Mouse (Mus musculus): ENCODE data around the gene Sipa1l3. TPM values are rescaled to one million over a fixed set of nuclear protein-coding genes. Genes with fewer than 3 reads are reported as not detected.
A peak's percentile ranks its signal among the peaks of the same experiment; 100 is the strongest.

Sipa1l3 gene
- polyA plus RNA-seq, 1 experiment from 2014 or later: 22.4 TPM

DNA sequence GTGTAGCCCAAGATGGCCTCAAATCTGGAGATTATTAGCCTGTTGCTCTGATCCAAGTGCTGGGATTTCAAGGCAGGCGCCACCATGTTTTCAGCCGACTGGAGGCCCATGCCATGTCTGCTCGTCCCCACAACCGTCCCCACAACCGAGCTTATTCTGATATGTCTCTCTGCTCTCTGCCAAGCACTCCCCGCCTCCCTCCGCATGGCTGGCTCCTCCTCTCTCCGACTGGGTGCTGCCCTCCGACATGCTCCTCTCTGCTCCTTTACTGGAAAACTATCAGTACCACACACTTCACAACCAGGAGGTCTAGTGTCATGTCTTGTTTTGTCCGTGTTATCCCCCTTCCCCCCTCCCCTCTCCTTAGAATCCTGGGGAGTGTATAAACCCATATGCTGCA, 51.9 kb downstream of the Sipa1l3 start:
- WGBS: 73% methylated on average over 10 of the region's 10 CpGs

DNA sequence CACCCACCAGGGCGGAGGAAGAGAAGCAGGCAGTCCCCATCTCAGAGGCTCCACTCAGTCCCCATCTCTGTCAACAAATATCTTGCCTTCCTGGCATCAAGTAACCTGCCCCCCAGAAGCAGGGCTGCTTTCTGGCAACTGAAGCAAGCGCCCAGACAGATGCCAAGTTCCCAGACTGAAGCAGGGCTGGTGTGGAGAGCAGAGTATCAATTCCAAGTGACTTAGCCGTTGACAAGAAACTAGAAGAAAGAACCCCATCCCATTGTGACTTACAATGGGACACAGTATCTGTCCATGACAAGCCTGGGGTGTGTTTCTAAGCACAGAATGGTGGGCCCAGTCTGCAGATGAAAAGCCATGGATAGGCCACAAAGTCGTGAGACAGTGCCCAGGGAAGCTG, 52.7 kb downstream of the Sipa1l3 start:
- Histone ChIP-seq H3K4me2 (no peak overlapping the region), H3K36me3 (replicated peaks) (no peaks in the 10 kb centered on the region), H3K27me3 (replicated peaks) (no peaks in the 10 kb centered on the region), H3K27ac (no peak overlapping the region), H3K4me3 (no peak overlapping the region), H3K4me1 (peaks cover 12% of the 10 kb centered on the region), H3K9ac (no peak overlapping the region), H3K9me3 (no peaks in the 10 kb centered on the region)
- 83% methylated on average over 4 of the region's 4 CpGs for WGBS
- no peak for ATAC-seq (replicated peaks)

More for the DNA sequence above, 51.9 kb downstream of the Sipa1l3 start:
- no peak overlapping the region for H3K27ac ChIP-seq
- no peak overlapping the region for H3K4me2 ChIP-seq
- no peaks in the 10 kb centered on the region for H3K27me3 ChIP-seq (replicated peaks)
- H3K9ac ChIP-seq: no peak overlapping the region
- H3K9me3 ChIP-seq: no peaks in the 10 kb centered on the region
- H3K4me3 ChIP-seq: no peak overlapping the region
- H3K36me3 ChIP-seq (replicated peaks): no peaks in the 10 kb centered on the region
- H3K4me1 ChIP-seq: peaks cover 21% of the 10 kb centered on the region
- ATAC-seq (replicated peaks): no peak

DNA sequence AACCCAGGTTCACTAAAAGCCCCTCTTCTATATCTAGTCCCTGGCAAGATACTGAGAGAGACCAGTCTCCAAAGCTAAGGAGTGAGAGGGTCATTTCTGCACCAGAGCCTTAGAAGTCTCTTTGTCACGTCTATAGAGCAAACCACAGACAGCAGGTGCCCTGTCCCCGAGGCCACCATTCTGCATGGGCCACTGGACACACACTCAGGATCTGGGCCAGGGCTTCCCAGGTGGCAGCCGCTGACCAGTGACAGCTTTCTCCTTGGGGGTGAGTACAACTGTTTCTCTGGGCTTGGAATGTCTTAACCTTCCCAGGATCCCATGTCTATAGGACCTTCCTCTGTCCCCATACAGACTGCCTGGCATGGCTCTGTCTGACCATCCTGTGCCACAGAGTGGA, 55.6 kb downstream of the Sipa1l3 start:
- Histone ChIP-seq H3K27me3 (replicated peaks) (no peaks in the 10 kb centered on the region), H3K4me3 (no peak overlapping the region), H3K4me1 (no peaks in the 10 kb centered on the region), H3K36me3 (replicated peaks) (no peaks in the 10 kb centered on the region), H3K9me3 (no peaks in the 10 kb centered on the region), H3K27ac (no peak overlapping the region), H3K4me2 (no peak overlapping the region), H3K9ac (no peak overlapping the region)
- no peak for ATAC-seq (replicated peaks)
- WGBS: 83% methylated on average over 3 of the region's 3 CpGs

DNA sequence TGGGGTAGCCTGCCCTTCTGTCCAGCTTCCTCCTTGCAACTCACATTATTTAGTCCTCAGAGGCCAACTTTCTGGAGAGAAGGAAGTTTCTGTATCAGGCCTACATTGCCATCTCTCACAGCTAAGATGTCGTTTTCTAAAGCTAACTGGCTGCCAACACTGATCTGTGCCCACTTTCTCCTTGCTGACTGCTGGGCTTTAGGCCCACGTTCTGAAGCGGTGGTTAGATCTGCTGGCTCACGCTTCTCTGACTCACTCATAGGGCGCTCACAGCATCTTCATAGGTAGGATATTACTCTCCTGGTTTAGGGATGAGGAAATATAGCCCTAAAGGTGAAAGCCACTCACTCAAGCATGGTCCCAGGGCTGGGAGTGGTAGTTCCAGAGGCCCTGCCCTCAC, 56.3 kb downstream of the Sipa1l3 start:
- H3K4me3 ChIP-seq: no peak overlapping the region
- no peak for ATAC-seq (replicated peaks)
- no peaks in the 10 kb centered on the region for H3K9me3 ChIP-seq
- no peaks in the 10 kb centered on the region for H3K4me1 ChIP-seq
- no peaks in the 10 kb centered on the region for H3K27me3 ChIP-seq (replicated peaks)
- no peak overlapping the region for H3K4me2 ChIP-seq
- H3K36me3 ChIP-seq (replicated peaks): no peaks in the 10 kb centered on the region
- 88% methylated on average over 5 of the region's 5 CpGs for WGBS
- no peak overlapping the region for H3K27ac ChIP-seq
- H3K9ac ChIP-seq: no peak overlapping the region

DNA sequence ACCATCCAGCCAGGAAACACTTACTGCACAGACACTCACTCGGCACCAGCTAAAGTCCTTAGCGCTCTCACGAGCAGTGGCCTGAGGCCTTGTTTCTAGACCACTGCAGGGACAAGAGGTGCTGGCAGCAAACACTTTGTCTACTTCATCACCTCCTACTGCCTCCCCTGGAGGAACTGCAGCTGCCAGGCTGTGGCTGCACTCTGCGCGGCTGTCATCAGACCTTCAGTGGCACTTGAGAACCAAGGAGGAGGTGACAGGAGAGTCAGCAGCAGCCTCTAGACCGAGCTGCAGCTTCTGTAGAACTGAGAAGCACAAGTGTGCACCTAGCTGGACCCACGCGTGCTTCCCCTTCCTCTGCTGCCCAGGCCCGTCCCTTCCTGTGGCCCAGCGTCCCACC, 56.9 kb downstream of the Sipa1l3 start:
- Histone ChIP-seq H3K4me1 (no peaks in the 10 kb centered on the region), H3K36me3 (replicated peaks) (no peaks in the 10 kb centered on the region), H3K27me3 (replicated peaks) (no peaks in the 10 kb centered on the region), H3K4me3 (no peak overlapping the region), H3K9ac (no peak overlapping the region), H3K27ac (no peak overlapping the region), H3K9me3 (no peaks in the 10 kb centered on the region), H3K4me2 (no peak overlapping the region)
- 90% methylated on average over 10 of the region's 10 CpGs for WGBS
- ATAC-seq (replicated peaks): no peak

DNA sequence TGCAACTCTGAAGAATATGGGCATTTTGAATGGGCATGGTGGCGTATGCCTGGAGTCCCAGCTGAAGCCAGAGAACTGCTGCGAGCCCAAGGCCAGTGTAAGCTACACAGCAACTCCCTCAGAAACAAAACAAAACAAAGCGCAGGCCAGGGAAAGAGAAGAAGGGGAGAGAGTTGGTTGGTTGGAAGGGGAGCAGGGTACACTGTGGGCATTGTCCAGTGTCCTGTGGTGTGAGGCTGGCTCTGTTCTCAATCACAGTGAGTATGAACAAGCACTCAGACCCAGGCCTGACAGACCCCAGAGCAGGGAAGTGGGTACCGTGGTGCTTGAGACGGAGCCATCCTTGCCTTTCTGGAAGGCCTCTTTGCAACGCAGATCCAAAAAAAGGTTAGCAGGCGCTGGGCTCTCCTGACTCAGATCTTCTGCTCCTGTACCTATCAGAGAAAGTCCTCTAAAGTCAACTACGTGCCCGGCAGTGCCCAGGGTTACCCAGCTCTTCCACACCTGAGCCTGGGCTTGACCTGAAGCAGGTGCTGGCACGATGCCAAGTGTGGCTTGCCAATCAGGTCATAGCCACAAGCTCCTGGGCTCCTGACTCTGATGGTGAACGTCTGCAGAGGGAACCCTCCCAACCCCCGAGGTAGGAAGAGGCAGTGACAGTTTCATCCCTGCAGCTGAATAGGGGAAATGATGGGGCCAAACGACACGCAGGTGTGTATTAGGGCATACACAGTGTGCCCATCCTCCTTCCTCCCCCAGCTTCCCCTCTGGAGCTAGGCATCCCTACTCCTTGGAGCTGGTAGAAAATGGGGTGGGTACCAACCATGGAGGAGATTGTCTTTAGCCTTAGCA, 59.3 kb downstream of the Sipa1l3 start:
- 85% methylated on average over 14 of the region's 14 CpGs for WGBS

DNA sequence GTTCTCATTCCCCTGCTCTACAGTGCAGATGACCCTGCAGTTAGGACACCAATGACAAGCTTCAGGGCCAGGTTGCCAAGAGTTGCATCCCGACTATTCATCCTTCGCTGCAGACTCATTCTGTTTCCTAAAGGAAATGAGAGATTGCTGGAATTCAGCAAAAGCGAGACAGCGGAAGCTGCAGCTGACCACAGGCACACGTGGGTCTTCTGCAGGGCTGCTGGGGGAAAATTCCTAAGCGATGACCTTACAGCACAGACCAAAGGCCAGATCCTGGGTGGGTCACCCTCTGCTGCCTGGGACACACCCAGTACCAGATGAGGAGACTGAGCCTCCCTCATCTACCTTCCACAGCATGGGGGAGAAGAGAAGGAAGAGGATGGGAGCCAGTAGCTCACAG, 60.7 kb downstream of the Sipa1l3 start:
- H3K9ac ChIP-seq: no peak overlapping the region
- ATAC-seq (replicated peaks): no peak
- no peak overlapping the region for H3K27ac ChIP-seq
- peaks cover 12% of the 10 kb centered on the region for H3K4me1 ChIP-seq
- no peaks in the 10 kb centered on the region for H3K27me3 ChIP-seq (replicated peaks)
- H3K4me2 ChIP-seq: no peak overlapping the region
- H3K36me3 ChIP-seq (replicated peaks): no peaks in the 10 kb centered on the region
- H3K4me3 ChIP-seq: no peak overlapping the region
- no peaks in the 10 kb centered on the region for H3K9me3 ChIP-seq
- 76% methylated on average over 6 of the region's 6 CpGs for WGBS

More for the DNA sequence above, 59.3 kb downstream of the Sipa1l3 start:
- Histone ChIP-seq H3K4me1 (no peaks in the 10 kb centered on the region), H3K9ac (no peak overlapping the region), H3K9me3 (no peaks in the 10 kb centered on the region), H3K4me2 (no peak overlapping the region), H3K27ac (no peak overlapping the region), H3K27me3 (replicated peaks) (no peaks in the 10 kb centered on the region), H3K4me3 (no peak overlapping the region), H3K36me3 (replicated peaks) (no peaks in the 10 kb centered on the region)
- ATAC-seq (replicated peaks): no peak

DNA sequence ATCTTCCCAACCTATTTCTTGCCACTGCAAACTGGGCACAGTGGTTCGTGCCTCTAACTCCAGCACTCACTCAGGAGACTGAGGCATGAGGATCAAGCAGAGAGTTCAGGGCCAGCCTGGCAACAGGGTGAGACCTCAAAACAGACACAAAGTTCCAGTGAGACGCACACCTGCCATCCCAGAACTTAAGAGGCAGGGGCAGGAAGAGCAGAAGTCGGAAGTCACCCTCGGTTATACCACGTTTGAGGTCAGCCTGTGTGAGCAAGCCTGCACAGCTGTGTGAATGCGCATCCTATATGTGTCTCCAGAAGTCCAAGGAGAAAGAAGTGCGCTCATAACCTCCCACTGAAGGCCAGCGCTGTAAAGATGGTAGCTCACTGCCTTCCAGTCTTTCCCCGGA, 61.7 kb downstream of the Sipa1l3 start:
- WGBS: 89% methylated on average over 9 of the region's 9 CpGs
- ATAC-seq (replicated peaks): no peak
- no peak overlapping the region for H3K4me2 ChIP-seq
- no peaks in the 10 kb centered on the region for H3K36me3 ChIP-seq (replicated peaks)
- H3K9me3 ChIP-seq: no peaks in the 10 kb centered on the region
- H3K4me1 ChIP-seq: peaks cover 21% of the 10 kb centered on the region
- H3K27ac ChIP-seq: no peak overlapping the region
- no peak overlapping the region for H3K4me3 ChIP-seq
- H3K27me3 ChIP-seq (replicated peaks): no peaks in the 10 kb centered on the region
- no peak overlapping the region for H3K9ac ChIP-seq

DNA sequence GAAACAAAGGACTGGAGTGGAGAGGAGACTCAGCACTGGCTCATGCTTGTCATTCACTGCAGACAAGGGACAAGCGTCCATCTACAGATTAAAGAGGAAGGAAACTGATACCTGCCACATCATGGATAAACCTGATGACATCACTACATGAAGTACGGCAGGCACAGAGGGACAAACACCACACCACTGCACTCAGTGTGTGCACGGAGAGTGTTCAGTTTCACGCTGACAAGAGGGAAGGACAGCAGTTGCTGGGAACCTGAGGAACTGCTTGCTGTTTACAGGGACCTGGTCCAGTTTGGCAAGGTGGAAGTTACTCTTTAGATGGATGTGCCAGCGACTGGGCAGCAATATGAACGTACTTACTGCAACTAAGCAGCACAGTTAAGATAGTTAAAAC, 62.9 kb downstream of the Sipa1l3 start:
- Histone ChIP-seq H3K27me3 (replicated peaks) (no peaks in the 10 kb centered on the region), H3K4me2 (no peak overlapping the region), H3K9ac (no peak overlapping the region), H3K36me3 (replicated peaks) (no peaks in the 10 kb centered on the region), H3K9me3 (no peaks in the 10 kb centered on the region), H3K4me1 (peaks cover 21% of the 10 kb centered on the region), H3K4me3 (no peak overlapping the region), H3K27ac (no peak overlapping the region)
- ATAC-seq (replicated peaks): no peak
- WGBS: 68% methylated on average over 6 of the region's 6 CpGs

DNA sequence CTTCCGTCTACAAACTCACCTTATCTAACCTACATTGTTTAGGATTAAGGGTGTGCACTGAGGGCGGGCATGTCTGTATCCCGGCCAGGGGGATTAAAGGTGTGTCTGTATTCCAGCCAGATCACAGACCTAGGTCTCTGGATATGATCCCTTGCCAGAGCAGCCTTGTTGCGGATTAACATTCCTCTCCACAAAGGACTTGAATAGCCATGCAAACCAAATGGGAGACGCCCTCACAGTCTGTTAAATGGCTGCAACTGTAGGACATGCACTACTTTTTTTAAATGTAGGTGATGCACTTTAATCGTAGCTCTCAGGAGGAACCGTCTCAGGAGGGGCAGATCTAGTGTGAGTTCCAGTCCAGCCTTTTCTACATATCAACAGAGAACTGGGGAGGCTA, 63.5 kb downstream of the Sipa1l3 start:
- no peak overlapping the region for H3K4me2 ChIP-seq
- H3K9me3 ChIP-seq: no peaks in the 10 kb centered on the region
- H3K9ac ChIP-seq: no peak overlapping the region
- no peaks in the 10 kb centered on the region for H3K27me3 ChIP-seq (replicated peaks)
- no peaks in the 10 kb centered on the region for H3K36me3 ChIP-seq (replicated peaks)
- peaks cover 21% of the 10 kb centered on the region for H3K4me1 ChIP-seq
- WGBS: 33% methylated on average over 7 of the region's 7 CpGs
- no peak overlapping the region for H3K27ac ChIP-seq
- no peak for ATAC-seq (replicated peaks)
- no peak overlapping the region for H3K4me3 ChIP-seq

DNA sequence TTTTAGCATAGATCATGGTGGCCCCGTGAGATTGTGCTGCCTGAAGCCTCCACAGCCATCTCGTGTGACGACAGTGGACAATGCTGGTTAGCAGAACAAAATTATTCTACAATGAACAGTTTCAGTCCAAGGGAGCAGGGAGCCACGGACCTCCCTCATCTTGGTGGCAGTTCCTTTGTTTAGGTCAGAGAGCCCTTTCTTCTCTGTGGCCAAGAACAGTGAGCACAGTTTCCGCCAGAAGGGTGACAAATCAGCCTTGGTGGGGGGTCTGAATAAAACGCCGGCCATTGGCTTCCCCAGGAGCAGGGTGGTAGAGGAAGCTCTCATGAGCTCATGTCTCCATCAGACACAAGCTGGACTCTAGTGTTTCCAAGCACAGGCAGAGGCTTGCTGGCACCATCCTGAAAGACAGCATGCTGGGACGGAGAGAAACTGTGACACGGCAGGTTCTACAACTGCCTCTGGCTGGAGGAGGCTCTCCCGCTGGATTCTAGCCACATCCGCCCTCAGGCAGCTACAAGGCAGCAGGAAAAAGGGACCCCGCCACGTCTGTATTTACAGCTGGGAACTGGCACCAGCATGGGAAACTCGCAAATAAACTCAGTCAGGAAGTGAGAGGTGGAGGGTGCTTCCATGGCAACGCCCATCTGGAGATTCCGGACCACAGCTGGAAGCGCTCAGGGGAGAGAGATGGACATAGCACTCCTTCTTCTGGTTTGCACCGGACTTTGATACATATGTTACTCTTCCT, 65.3 kb downstream of the Sipa1l3 start:
- Histone ChIP-seq H3K9me3 (no peaks in the 10 kb centered on the region), H3K27me3 (replicated peaks) (no peaks in the 10 kb centered on the region), H3K27ac (peak overlapping the region; percentile 74), H3K4me1 (peaks cover 21% of the 10 kb centered on the region), H3K9ac (no peak overlapping the region), H3K4me2 (peak overlapping the region; percentile 26), H3K4me3 (no peak overlapping the region), H3K36me3 (replicated peaks) (no peaks in the 10 kb centered on the region)
- ATAC-seq (replicated peaks): peak; percentile 45
- 15% methylated on average over 18 of the region's 18 CpGs for WGBS

DNA sequence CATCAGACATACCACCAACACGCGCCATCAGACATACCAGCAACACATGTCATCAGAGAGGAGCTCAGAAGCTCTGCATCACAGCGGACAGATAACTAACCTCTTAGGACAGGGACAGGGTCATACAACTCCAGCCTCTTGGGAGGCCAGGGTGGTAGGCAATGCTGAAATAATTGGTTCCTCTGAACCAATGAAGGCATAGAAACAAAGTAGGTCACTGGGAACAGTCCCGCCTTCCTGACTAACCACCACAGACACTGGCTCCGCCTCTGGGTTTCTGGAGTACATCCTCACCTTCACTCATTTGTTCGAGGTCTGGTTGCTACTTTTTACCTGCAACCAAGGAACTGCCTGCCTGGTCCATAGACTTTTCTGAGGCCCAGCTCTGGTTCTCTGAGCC, 66.1 kb downstream of the Sipa1l3 start:
- 85% methylated on average over 6 of the region's 6 CpGs for WGBS
- Histone ChIP-seq H3K4me1 (peaks cover 21% of the 10 kb centered on the region), H3K36me3 (replicated peaks) (no peaks in the 10 kb centered on the region), H3K4me2 (no peak overlapping the region), H3K27ac (peak overlapping the region; percentile 74), H3K27me3 (replicated peaks) (no peaks in the 10 kb centered on the region), H3K9me3 (no peaks in the 10 kb centered on the region), H3K4me3 (no peak overlapping the region), H3K9ac (no peak overlapping the region)
- ATAC-seq (replicated peaks): 0 out of 2 replicates have a peak, but pooled peaks have one; percentile 21

Data from midbrain, embryonic 15.5 days (tissue).